Mouse (Mus musculus) heart, embryonic 15.5 days (tissue): ENCODE results near the gene Dctd. TPM values are rescaled to one million over a fixed set of nuclear protein-coding genes. Genes with fewer than 3 reads are reported as not detected.
"Not testable (repeated sequence)": the region's sequence is repeated elsewhere in the genome, so short reads cannot be mapped to it uniquely, and the experiment has no call there.

Source experiments
- ATAC-seq: fragments of 200-750 bp; cut with Nextera tagmentation; replicated peaks from 2 replicates; pipeline ENCODE4 v1.8.0; 2017; ENCODE audit warnings: low read depth, moderate TSS enrichment; ENCODE audit not compliant: insufficient number of reproducible peaks, insufficient read depth, low FRiP score
- H3K27ac ChIP-seq: fragments of 300-500 bp; sonication (generic); 2 replicates; pipeline ENCODE4 v1.5.1; 2015; ENCODE audit warnings: mild to moderate bottlenecking, inconsistent platforms
- H3K27me3 ChIP-seq: fragments of 300-500 bp; sonication (generic); 2 replicates; pipeline ENCODE4 v1.6.1; 2015; ENCODE audit warnings: inconsistent platforms
- H3K36me3 ChIP-seq: fragments of 300-500 bp; sonication (generic); 2 replicates; pipeline ENCODE4 v1.6.1; 2015; ENCODE audit warnings: mild to moderate bottlenecking, inconsistent platforms
- H3K4me1 ChIP-seq: fragments of 300-500 bp; sonication (generic); replicated peaks from 2 replicates; pipeline ENCODE4 v1.6.1; 2015; ENCODE audit warnings: inconsistent platforms
- H3K4me2 ChIP-seq: fragments of 300-500 bp; sonication (generic); 2 replicates; pipeline ENCODE4 v1.6.1; 2015; ENCODE audit warnings: inconsistent platforms, mild to moderate bottlenecking, moderate library complexity
- H3K4me3 ChIP-seq: fragments of 300-500 bp; sonication (generic); 2 replicates; pipeline ENCODE4 v1.5.1; 2015; ENCODE audit warnings: mild to moderate bottlenecking, inconsistent platforms
- H3K9ac ChIP-seq: fragments of 300-500 bp; sonication (generic); 2 replicates; pipeline ENCODE4 v1.6.1; 2015; ENCODE audit warnings: mild to moderate bottlenecking, inconsistent platforms
- H3K9me3 ChIP-seq: fragments of 300-500 bp; sonication (generic); replicated peaks from 2 replicates; pipeline ENCODE4 v1.6.1; 2016; ENCODE audit warnings: inconsistent platforms
- WGBS: fragments of 180-500 bp; shearing (Covaris S2); methylation state at CpG from one replicate; pipeline ENCODE4 v1.1.7; 2015; ENCODE audit warnings: mixed read lengths; 5-methylcytosine and 5-hydroxymethylcytosine counted together
- polyA plus RNA-seq: library from polyadenylated mRNA; unstranded; fragments of >200 nt; fragmentation: Nextera tagmentation; extraction: Ambion mirVana; gene quantifications from 2 replicates; pipeline ENCODE4 v1.2.1, GENCODE M21; 2015

The Dctd gene
- polyA plus RNA-seq, 1 experiment from 2014 or later, result 21.0 TPM

- no peak for ATAC-seq
- no peak overlapping the region for H3K27ac ChIP-seq
- no peaks in the 10 kb centered on the region for H3K4me1 ChIP-seq
- H3K9me3 ChIP-seq, result no peaks in the 10 kb centered on the region
- H3K36me3 ChIP-seq, result no peaks in the 10 kb centered on the region; the same call in 1 of the 2 replicates
- H3K27me3 ChIP-seq, result no peaks in the 10 kb centered on the region
- 84% methylated on average over 10 of the region's 10 CpGs for WGBS
- no peak overlapping the region for H3K4me3 ChIP-seq
- no peak overlapping the region for H3K9ac ChIP-seq
- H3K4me2 ChIP-seq, result no peak overlapping the region
Measured at GRCm38 (mm10) chr8:48146449-48146848, 47.6 kb downstream of the Dctd start.

- ATAC-seq, result no peak
Measured at GRCm38 (mm10) chr8:48152062-48152738, 53.3 kb downstream of the Dctd start.

GRCm38 (mm10) chr8:48153360-48154121 lies 54.6 kb downstream of the Dctd start:
- WGBS, result 24% methylated on average over 15 of the region's 15 CpGs
- peaks cover 18% of the 10 kb centered on the region for H3K4me1 ChIP-seq
- peak; percentile 83 for ATAC-seq
- peak overlapping the region; percentile 60 for H3K4me2 ChIP-seq
- H3K27ac ChIP-seq, result peak overlapping the region; percentile 20
- H3K9ac ChIP-seq, result no peak overlapping the region
- H3K36me3 ChIP-seq, result no peaks in the 10 kb centered on the region; the same call in 1 of the 2 replicates
- H3K9me3 ChIP-seq, result no peaks in the 10 kb centered on the region
- peak overlapping the region; percentile 27 for H3K4me3 ChIP-seq
- 0 out of 2 replicates have a peak, but pooled peaks cover 3% of the 10 kb centered on the region for H3K27me3 ChIP-seq

More at GRCm38 (mm10) chr8:48152062-48152738, 53.3 kb downstream of the Dctd start:
- no peak overlapping the region for H3K4me3 ChIP-seq
- peak overlapping the region; percentile 1; the same call in 1 of the 2 replicates for H3K9ac ChIP-seq
- peak overlapping the region; percentile 27 for H3K4me2 ChIP-seq
- H3K27me3 ChIP-seq, result no peaks in the 10 kb centered on the region
- H3K27ac ChIP-seq, result no peak overlapping the region
- peaks cover 18% of the 10 kb centered on the region for H3K4me1 ChIP-seq
- no peaks in the 10 kb centered on the region for H3K9me3 ChIP-seq
- no peaks in the 10 kb centered on the region; the same call in 1 of the 2 replicates for H3K36me3 ChIP-seq
- WGBS, result 40% methylated on average over 19 of the region's 19 CpGs

- 0 out of 2 replicates have a peak, but pooled peaks cover 3% of the 10 kb centered on the region for H3K27me3 ChIP-seq
- H3K4me3 ChIP-seq, result no peak overlapping the region
- H3K27ac ChIP-seq, result no peak overlapping the region
- no peak for ATAC-seq
- H3K4me2 ChIP-seq, result no peak overlapping the region
- no peaks in the 10 kb centered on the region for H3K36me3 ChIP-seq
- peaks cover 12% of the 10 kb centered on the region for H3K4me1 ChIP-seq
- no peak overlapping the region for H3K9ac ChIP-seq
- WGBS, result 44% methylated on average over 10 of the region's 10 CpGs
- H3K9me3 ChIP-seq, result no peaks in the 10 kb centered on the region
Measured at GRCm38 (mm10) chr8:48157718-48158117, 58.8 kb downstream of the Dctd start.

GRCm38 (mm10) chr8:48158560-48159217 lies 59.8 kb downstream of the Dctd start:
- H3K4me2 ChIP-seq, result no peak overlapping the region
- H3K27me3 ChIP-seq, result 0 out of 2 replicates have a peak, but pooled peaks cover 3% of the 10 kb centered on the region
- WGBS, result 65% methylated on average over 15 of the region's 15 CpGs
- no peak overlapping the region for H3K9ac ChIP-seq
- no peaks in the 10 kb centered on the region for H3K9me3 ChIP-seq
- no peaks in the 10 kb centered on the region for H3K36me3 ChIP-seq
- H3K4me3 ChIP-seq, result no peak overlapping the region
- H3K4me1 ChIP-seq, result peaks cover 5% of the 10 kb centered on the region; the same call in 1 of the 2 replicates
- no peak overlapping the region for H3K27ac ChIP-seq
- no peak for ATAC-seq

- no peak overlapping the region for H3K27ac ChIP-seq
- H3K36me3 ChIP-seq, result no peaks in the 10 kb centered on the region
- 71% methylated on average over 4 of the region's 4 CpGs for WGBS
- no peaks in the 10 kb centered on the region for H3K9me3 ChIP-seq
- no peak overlapping the region for H3K4me3 ChIP-seq
- ATAC-seq, result no peak
- no peak overlapping the region for H3K9ac ChIP-seq
- no peak overlapping the region for H3K4me2 ChIP-seq
- no peaks in the 10 kb centered on the region for H3K4me1 ChIP-seq
- H3K27me3 ChIP-seq, result no peaks in the 10 kb centered on the region
Measured at GRCm38 (mm10) chr8:48177406-48177805, 78.5 kb downstream of the Dctd start.

GRCm38 (mm10) chr8:48177876-48178275 lies 79.0 kb downstream of the Dctd start:
- no peak overlapping the region for H3K27ac ChIP-seq
- no peaks in the 10 kb centered on the region for H3K27me3 ChIP-seq
- no peaks in the 10 kb centered on the region for H3K4me1 ChIP-seq
- H3K4me3 ChIP-seq, result no peak overlapping the region
- H3K36me3 ChIP-seq, result no peaks in the 10 kb centered on the region
- ATAC-seq, result no peak
- 96% methylated on average over 1 of the region's 1 CpGs for WGBS
- H3K9ac ChIP-seq, result no peak overlapping the region
- no peak overlapping the region for H3K4me2 ChIP-seq
- H3K9me3 ChIP-seq, result no peaks in the 10 kb centered on the region

GRCm38 (mm10) chr8:48178993-48179392 lies 80.1 kb downstream of the Dctd start:
- 77% methylated on average over 4 of the region's 4 CpGs for WGBS
- no peak for ATAC-seq

GRCm38 (mm10) chr8:48180146-48180545 lies 81.3 kb downstream of the Dctd start:
- not testable (repeated sequence) for H3K36me3 ChIP-seq, H3K9me3 ChIP-seq, H3K27ac ChIP-seq, H3K4me3 ChIP-seq, H3K27me3 ChIP-seq, H3K4me2 ChIP-seq, H3K4me1 ChIP-seq, ATAC-seq, H3K9ac ChIP-seq
- WGBS, result 78% methylated on average over 9 of the region's 9 CpGs

More at GRCm38 (mm10) chr8:48178993-48179392, 80.1 kb downstream of the Dctd start:
- Histone ChIP-seq H3K36me3 (no peaks in the 10 kb centered on the region), H3K9ac (no peak overlapping the region), H3K9me3 (no peaks in the 10 kb centered on the region), H3K4me2 (no peak overlapping the region), H3K4me3 (no peak overlapping the region), H3K4me1 (no peaks in the 10 kb centered on the region), H3K27ac (no peak overlapping the region), H3K27me3 (no peaks in the 10 kb centered on the region)

GRCm38 (mm10) chr8:48181000-48181399 lies 82.1 kb downstream of the Dctd start:
- H3K27ac ChIP-seq, result no peak overlapping the region
- WGBS, result 95% methylated on average over 3 of the region's 3 CpGs
- H3K4me2 ChIP-seq, result no peak overlapping the region
- H3K4me1 ChIP-seq, result no peaks in the 10 kb centered on the region
- H3K36me3 ChIP-seq, result no peaks in the 10 kb centered on the region
- no peaks in the 10 kb centered on the region for H3K27me3 ChIP-seq
- H3K9ac ChIP-seq, result no peak overlapping the region
- no peak for ATAC-seq
- H3K9me3 ChIP-seq, result no peaks in the 10 kb centered on the region
- H3K4me3 ChIP-seq, result no peak overlapping the region

- H3K4me1 ChIP-seq, result no peaks in the 10 kb centered on the region
- H3K9ac ChIP-seq, result no peak overlapping the region
- no peaks in the 10 kb centered on the region for H3K27me3 ChIP-seq
- H3K27ac ChIP-seq, result no peak overlapping the region
- ATAC-seq, result no peak
- no peaks in the 10 kb centered on the region for H3K9me3 ChIP-seq
- H3K4me2 ChIP-seq, result no peak overlapping the region
- no peak overlapping the region for H3K4me3 ChIP-seq
- no peaks in the 10 kb centered on the region for H3K36me3 ChIP-seq
- 80% methylated on average over 7 of the region's 7 CpGs for WGBS
Measured at GRCm38 (mm10) chr8:48183758-48184157, 84.9 kb downstream of the Dctd start.
